Mouse (Mus musculus) MEL (cell line): Measurements from ENCODE around the gene Ovol3.

ENCODE experiments used
- CHD1 ChIP-seq: IDR thresholded peaks from 2 replicates; pipeline ENCODE4 v1.6.1; 2012; ENCODE audit warnings: low read depth, mild to moderate bottlenecking, inconsistent platforms, low read length, improper control_type of control experiment
- CHD2 ChIP-seq: IDR thresholded peaks from 2 replicates; pipeline ENCODE4 v1.6.1; 2011; ENCODE audit warnings: low read length, improper control_type of control experiment
- CTCF ChIP-seq, 3 experiments: IDR thresholded peaks in 2 of 3; conservative IDR thresholded peaks in 1 of 3; 2 replicates each; pipeline ENCODE4 v1.5.1; 2011 to 2012; ENCODE audit warnings: low read length in 3 of 3, low read depth in 2 of 3, mild to moderate bottlenecking in 2 of 3, improper control_type of control experiment in 1 of 3, inconsistent platforms in 1 of 3, mixed read lengths in 1 of 3, moderate library complexity in 1 of 3; ENCODE audit not compliant: control insufficient read depth in 1 of 3, insufficient read depth in 1 of 3, poor library complexity in 1 of 3, severe bottlenecking in 1 of 3
- EP300 ChIP-seq, 2 experiments: IDR thresholded peaks; 2 replicates each; pipeline ENCODE4 v1.6.1; 2011; ENCODE audit warnings: improper control_type of control experiment in 2 of 2, low read length in 2 of 2, low read depth in 1 of 2, mild to moderate bottlenecking in 1 of 2
- MAFK ChIP-seq: IDR thresholded peaks from 2 replicates; pipeline ENCODE4 v1.6.1; 2011; ENCODE audit warnings: low read depth, mild to moderate bottlenecking, low read length, improper control_type of control experiment, borderline replicate concordance
- MAX ChIP-seq: IDR thresholded peaks from 2 replicates; pipeline ENCODE4 v1.6.1; 2011; ENCODE audit warnings: low read length, improper control_type of control experiment
- NELFE ChIP-seq: IDR thresholded peaks from 2 replicates; pipeline ENCODE4 v1.6.1; 2011; ENCODE audit warnings: low read depth, low read length, improper control_type of control experiment
- POLR2A ChIP-seq, 2 experiments: IDR thresholded peaks; 2 replicates each; pipeline ENCODE4 v1.6.1; 2011 to 2012; ENCODE audit warnings: low read length in 2 of 2, mild to moderate bottlenecking in 2 of 2, control low read depth in 1 of 2, improper control_type of control experiment in 1 of 2, low read depth in 1 of 2, moderate library complexity in 1 of 2; ENCODE audit not compliant: control insufficient read depth in 1 of 2, insufficient read depth in 1 of 2, poor library complexity in 1 of 2
- POLR2AphosphoS2 ChIP-seq: IDR thresholded peaks from 2 replicates; pipeline ENCODE4 v1.6.1; 2011; ENCODE audit warnings: low read length, improper control_type of control experiment
- ZKSCAN1 ChIP-seq: IDR thresholded peaks from 2 replicates; pipeline ENCODE4 v1.6.1; 2012; ENCODE audit warnings: low read depth, mild to moderate bottlenecking, inconsistent platforms, low read length, improper control_type of control experiment, moderate library complexity
- ZNF384 ChIP-seq: IDR thresholded peaks from 2 replicates; pipeline ENCODE4 v1.6.1; 2012; ENCODE audit warnings: low read depth, mild to moderate bottlenecking, inconsistent platforms, low read length, improper control_type of control experiment

GRCm38 (mm10) chr7:30282740-30283139 lies 47.2 kb upstream of the Ovol3 start:
- no peak for TF ChIP-seq MAFK
- TF ChIP-seq MAX = no peak
- TF ChIP-seq NELFE = no peak
- no peak for TF ChIP-seq CTCF (IDR thresholded peaks at IDR 0.05 in 2 of 3, conservative IDR thresholded peaks at IDR 0.05 in 1 of 3; ENCODE audit: control insufficient read depth in 1 of 3, insufficient read depth in 1 of 3, low read depth in 2 of 3, low read length in 3 of 3, poor library complexity in 1 of 3, severe bottlenecking in 1 of 3)
- no peak for TF ChIP-seq POLR2AphosphoS2
- no peak for TF ChIP-seq POLR2A (IDR thresholded peaks at IDR 0.05; ENCODE audit: control insufficient read depth in 1 of 2, insufficient read depth in 1 of 2, low read depth in 1 of 2, low read length in 2 of 2, poor library complexity in 1 of 2)
- no peak for TF ChIP-seq ZNF384
- no peak for TF ChIP-seq CHD2
- TF ChIP-seq EP300 (IDR thresholded peaks at IDR 0.05; ENCODE audit: low read depth in 1 of 2, low read length in 2 of 2) = no peak
- no peak for TF ChIP-seq CHD1
- TF ChIP-seq ZKSCAN1 = no peak
